Mouse (Mus musculus) forebrain, embryonic 11.5 days (tissue): Measurements from ENCODE around the gene Slc5a9. TPM values are rescaled to one million over a fixed set of nuclear protein-coding genes. Genes with fewer than 3 reads are reported as not detected.
A peak's percentile ranks its signal among the peaks of the same experiment; 100 is the strongest.
"Not testable (repeated sequence)": the region's sequence is repeated elsewhere in the genome, so short reads cannot be mapped to it uniquely, and the experiment has no call there.

Experiments used
- ATAC-seq: fragments of 200-750 bp; cut with Nextera tagmentation; replicated peaks from 2 replicates; pipeline ENCODE4 v1.8.0; 2017; ENCODE audit warnings: moderate TSS enrichment; ENCODE audit not compliant: low FRiP score
- DNase-seq: peaks from one replicate; pipeline ENCODE4 v3.0.0-alpha.2; 2017; ENCODE audit warnings: low spot score
- H3K27ac ChIP-seq: fragments of 300-500 bp; sonication (generic); 2 replicates; pipeline ENCODE4 v1.5.1; 2014; ENCODE audit warnings: low read depth, low read length
- H3K27me3 ChIP-seq: fragments of 300-500 bp; sonication (generic); 2 replicates; pipeline ENCODE4 v1.6.1; 2014; ENCODE audit warnings: mild to moderate bottlenecking, low read length, mixed read lengths; ENCODE audit not compliant: control insufficient read depth, insufficient read depth
- H3K36me3 ChIP-seq: fragments of 300-500 bp; sonication (generic); 2 replicates; pipeline ENCODE4 v1.6.1; 2014; ENCODE audit warnings: mild to moderate bottlenecking, low read length, moderate library complexity, mixed read lengths; ENCODE audit not compliant: control insufficient read depth, insufficient read depth
- H3K4me1 ChIP-seq: fragments of 300-500 bp; sonication (generic); replicated peaks from 2 replicates; pipeline ENCODE4 v1.6.1; 2014; ENCODE audit warnings: low read length, mixed read lengths; ENCODE audit not compliant: control insufficient read depth, insufficient read depth
- H3K4me2 ChIP-seq: fragments of 300-500 bp; sonication (generic); 2 replicates; pipeline ENCODE4 v1.6.1; 2014; ENCODE audit warnings: low read depth, mild to moderate bottlenecking, low read length, moderate library complexity, mixed read lengths; ENCODE audit not compliant: severe bottlenecking
- H3K4me3 ChIP-seq: fragments of 300-500 bp; sonication (generic); 2 replicates; pipeline ENCODE4 v1.5.1; 2014; ENCODE audit warnings: low read depth, low read length
- H3K9ac ChIP-seq: fragments of 300-500 bp; sonication (generic); 2 replicates; pipeline ENCODE4 v1.6.1; 2014; ENCODE audit warnings: low read length
- H3K9me3 ChIP-seq: fragments of 300-500 bp; sonication (generic); 2 replicates; pipeline ENCODE4 v1.6.1; 2016; ENCODE audit warnings: low read length, mixed read lengths; ENCODE audit not compliant: control insufficient read depth
- WGBS: fragments of 180-500 bp; shearing (Covaris S2); extraction: QIAGEN DNeasy Blood & Tissue Kit; methylation state at CpG from one replicate; pipeline ENCODE4 v1.1.7; 2014; 5-methylcytosine and 5-hydroxymethylcytosine counted together
- polyA plus RNA-seq: library from polyadenylated mRNA; unstranded; fragments of >200 nt; fragmentation: Nextera tagmentation; extraction: Ambion mirVana; gene quantifications from 2 replicates; pipeline ENCODE4 v1.2.1, GENCODE M21; 2014

The Slc5a9 gene
- not detected in 2 replicates for polyA plus RNA-seq

DNA sequence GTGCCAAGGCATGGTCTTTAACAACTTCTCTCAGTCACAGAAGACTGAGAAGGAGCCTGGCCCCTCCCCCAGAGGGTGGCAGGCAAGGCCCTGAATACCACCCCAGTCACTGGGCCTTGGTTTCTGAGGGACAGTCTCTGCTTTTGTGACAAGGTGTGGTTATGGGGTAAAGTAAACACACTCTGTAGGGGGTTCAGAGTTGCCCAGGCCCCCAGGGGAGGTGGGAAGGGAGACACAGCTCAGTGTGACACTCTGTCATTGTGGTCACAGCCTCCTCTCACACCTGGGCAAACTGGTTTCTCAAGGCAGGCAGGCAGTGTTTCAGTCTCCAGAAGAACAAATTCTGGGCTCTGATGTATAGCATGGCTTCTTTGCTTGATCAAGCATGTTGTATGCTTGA, at the start of gene Slc5a9:
Gene Slc5a9, minus strand, starts transcription at position 144 of the 400 bp plus-strand sequence.
- Histone ChIP-seq H3K4me3 (no peak within 1 kb of the TSS), H3K4me2 (no peak within 1 kb of the TSS), H3K36me3 (no peaks in the 10 kb centered on the region), H3K4me1 (no peaks in the 10 kb centered on the region), H3K27me3 (no peaks in the 10 kb centered on the region), H3K27ac (no peak within 1 kb of the TSS), H3K9me3 (no peaks in the 10 kb centered on the region), H3K9ac (no peak within 1 kb of the TSS)
- ATAC-seq = no peak
- DNase-seq = no peak

DNA sequence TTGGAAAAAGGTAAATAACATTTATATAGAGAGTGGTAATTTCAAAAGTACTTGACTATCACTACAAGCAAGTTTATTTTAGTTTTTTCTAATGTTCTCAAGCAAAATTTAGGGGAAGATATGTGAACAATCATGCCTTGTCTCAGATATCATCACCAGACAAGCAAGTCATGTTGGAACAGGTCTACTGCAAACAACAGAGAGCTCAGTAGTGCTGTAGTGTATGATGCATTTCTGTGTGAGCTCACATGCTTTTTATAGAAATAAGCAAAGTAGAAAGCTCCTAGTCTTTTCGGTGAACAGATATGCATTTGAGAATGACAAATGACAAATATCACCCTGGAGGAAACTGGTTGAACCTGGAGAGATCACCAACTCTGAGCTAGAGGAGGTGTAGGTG, 16.4 kb upstream of the Slc5a9 start, which contains the start of gene Skint8:
Gene Skint8, plus strand, starts transcription at position 301 of the 400 bp plus-strand sequence.
- H3K36me3 ChIP-seq = no peaks in the 10 kb centered on the region
- no peaks in the 10 kb centered on the region for H3K4me1 ChIP-seq
- no peaks in the 10 kb centered on the region for H3K9me3 ChIP-seq
- H3K27me3 ChIP-seq = no peaks in the 10 kb centered on the region
- no peak for ATAC-seq
- no peak within 1 kb of the TSS for H3K9ac ChIP-seq
- no peak within 1 kb of the TSS for H3K4me2 ChIP-seq
- no peak within 1 kb of the TSS for H3K27ac ChIP-seq
- H3K4me3 ChIP-seq = no peak within 1 kb of the TSS
- DNase-seq = no peak
- 97% methylated on average over 1 of the region's 1 CpGs for WGBS

DNA sequence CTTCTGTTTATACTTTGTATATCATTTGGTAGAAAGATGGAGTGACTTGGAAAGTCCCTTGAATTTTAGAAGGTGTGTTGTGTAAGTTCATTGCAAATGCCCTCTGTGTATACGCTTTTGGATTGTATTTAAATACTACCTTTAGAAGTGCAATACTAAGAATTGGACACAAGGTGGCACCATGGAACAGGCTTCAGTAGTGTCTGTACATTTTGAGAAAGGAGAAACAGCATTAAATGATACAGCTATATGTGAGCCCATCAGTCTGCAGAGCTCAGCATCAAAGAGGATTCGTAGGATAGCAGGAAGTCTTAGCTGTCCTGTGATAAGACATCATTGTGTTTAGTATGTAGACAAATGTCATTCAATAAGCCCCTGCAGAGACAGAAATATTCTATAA, 5.2 kb upstream of the Slc5a9 start:
- no peak overlapping the region for H3K9ac ChIP-seq
- H3K27ac ChIP-seq = no peak overlapping the region
- H3K4me1 ChIP-seq = no peaks in the 10 kb centered on the region
- no peaks in the 10 kb centered on the region for H3K27me3 ChIP-seq
- no peaks in the 10 kb centered on the region for H3K36me3 ChIP-seq
- 40% methylated on average over 2 of the region's 2 CpGs for WGBS
- peak; percentile 55 for ATAC-seq
- no peaks in the 10 kb centered on the region for H3K9me3 ChIP-seq
- H3K4me3 ChIP-seq = no peak overlapping the region
- DNase-seq = no peak
- no peak overlapping the region for H3K4me2 ChIP-seq

DNA sequence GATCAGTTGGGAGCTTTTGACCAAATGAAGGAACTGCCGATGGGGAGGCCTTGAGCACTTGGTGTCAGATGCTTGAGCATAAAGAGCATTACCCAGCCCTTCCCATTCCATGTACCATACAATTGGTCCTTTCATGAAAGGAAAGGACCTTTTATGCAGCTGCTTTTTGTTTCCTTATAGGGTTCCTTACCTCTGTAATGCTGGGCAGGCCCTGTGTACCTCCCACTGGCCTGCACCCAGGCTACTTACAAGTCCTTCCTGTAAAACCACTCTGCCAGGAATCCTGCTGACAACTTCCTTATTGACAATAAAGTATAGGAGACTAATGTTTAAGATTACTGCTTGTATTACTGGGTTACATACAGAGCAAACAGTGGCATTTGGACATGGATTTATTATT, 1.2 kb downstream of the Slc5a9 start:
- no peak overlapping the region for H3K4me2 ChIP-seq
- no peak overlapping the region for H3K27ac ChIP-seq
- no peaks in the 10 kb centered on the region for H3K27me3 ChIP-seq
- ATAC-seq (no peak), DNase-seq (no peak)
- 91% methylated on average over 1 of the region's 1 CpGs for WGBS
- H3K9me3 ChIP-seq = no peaks in the 10 kb centered on the region
- H3K4me1 ChIP-seq = no peaks in the 10 kb centered on the region
- H3K36me3 ChIP-seq = no peaks in the 10 kb centered on the region
- no peak overlapping the region for H3K4me3 ChIP-seq
- no peak overlapping the region for H3K9ac ChIP-seq

DNA sequence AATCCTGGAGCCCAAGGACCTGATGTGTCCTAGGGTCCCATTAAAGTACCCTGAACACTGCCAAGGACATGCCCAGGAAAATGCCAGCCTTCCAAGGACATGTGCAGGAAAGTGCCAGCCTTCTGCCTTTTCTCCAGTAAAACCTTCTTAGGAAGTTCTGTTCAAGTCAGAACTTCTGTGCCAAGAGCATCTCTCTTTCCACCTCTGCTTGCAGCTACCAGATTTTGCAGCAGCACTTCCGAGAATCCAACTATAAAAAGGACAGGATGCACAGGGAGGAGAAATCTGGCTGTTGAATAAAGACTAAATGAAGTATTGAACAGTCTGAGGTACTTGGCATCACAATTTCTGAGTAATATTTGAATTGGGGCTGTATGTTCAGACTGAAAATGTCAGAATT, 2.2 kb downstream of the Slc5a9 start:
- not testable (repeated sequence) for H3K9ac ChIP-seq, H3K27ac ChIP-seq, H3K4me1 ChIP-seq, H3K27me3 ChIP-seq, ATAC-seq, H3K4me3 ChIP-seq, H3K36me3 ChIP-seq, H3K9me3 ChIP-seq, H3K4me2 ChIP-seq, DNase-seq
- WGBS = 70% methylated on average over 1 of the region's 1 CpGs

DNA sequence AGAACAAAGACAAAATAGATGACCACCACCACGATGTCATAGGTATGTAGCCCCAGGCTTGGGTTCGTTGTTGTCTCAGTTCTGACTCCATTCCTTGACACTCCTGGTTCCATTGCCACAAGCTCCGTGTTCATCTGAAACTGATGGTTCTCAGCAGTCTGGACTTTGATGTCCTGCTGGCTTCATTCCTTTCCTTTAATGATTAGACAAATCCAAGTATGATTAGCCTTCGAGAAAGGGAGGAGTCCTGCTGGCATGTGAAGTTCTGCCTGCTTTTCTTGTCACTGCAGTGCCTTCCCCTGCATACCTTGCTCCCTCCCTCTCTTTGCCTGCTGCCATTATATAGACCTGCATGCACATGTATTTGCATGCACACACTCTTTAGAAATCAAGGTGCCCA, 4.2 kb downstream of the Slc5a9 start:
- H3K4me2 ChIP-seq = no peak overlapping the region
- WGBS = 67% methylated on average over 4 of the region's 4 CpGs
- DNase-seq = no peak
- H3K4me1 ChIP-seq = no peaks in the 10 kb centered on the region
- H3K27me3 ChIP-seq = no peaks in the 10 kb centered on the region
- no peaks in the 10 kb centered on the region for H3K36me3 ChIP-seq
- no peak for ATAC-seq
- no peaks in the 10 kb centered on the region for H3K9me3 ChIP-seq
- no peak overlapping the region for H3K4me3 ChIP-seq
- H3K9ac ChIP-seq = no peak overlapping the region
- H3K27ac ChIP-seq = no peak overlapping the region

DNA sequence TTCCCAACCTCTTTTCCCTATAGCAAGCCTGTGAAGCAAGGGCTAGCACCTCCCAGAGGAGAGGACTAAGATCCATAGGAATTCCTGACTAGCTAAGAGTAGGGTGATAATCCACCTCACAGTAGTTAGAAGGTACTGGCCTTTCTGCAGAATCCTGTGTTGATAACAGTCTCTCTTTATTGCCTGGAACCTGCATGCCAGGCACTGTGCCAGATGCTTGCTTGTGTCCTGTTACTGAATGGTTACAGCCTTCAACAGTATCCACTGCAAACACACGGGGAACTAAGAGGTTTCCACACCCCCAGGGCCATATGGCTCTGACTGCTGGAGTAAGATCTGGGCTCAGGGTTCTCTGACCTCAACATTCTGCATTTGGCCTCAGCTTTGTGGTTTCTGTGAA, 5.0 kb downstream of the Slc5a9 start:
- no peaks in the 10 kb centered on the region for H3K27me3 ChIP-seq
- ATAC-seq = no peak
- no peak overlapping the region for H3K9ac ChIP-seq
- no peak overlapping the region for H3K4me2 ChIP-seq
- no peaks in the 10 kb centered on the region for H3K4me1 ChIP-seq
- no peaks in the 10 kb centered on the region for H3K9me3 ChIP-seq
- no peak for DNase-seq
- no peak overlapping the region for H3K4me3 ChIP-seq
- 73% methylated on average over 1 of the region's 1 CpGs for WGBS
- no peak overlapping the region for H3K27ac ChIP-seq
- H3K36me3 ChIP-seq = no peaks in the 10 kb centered on the region

DNA sequence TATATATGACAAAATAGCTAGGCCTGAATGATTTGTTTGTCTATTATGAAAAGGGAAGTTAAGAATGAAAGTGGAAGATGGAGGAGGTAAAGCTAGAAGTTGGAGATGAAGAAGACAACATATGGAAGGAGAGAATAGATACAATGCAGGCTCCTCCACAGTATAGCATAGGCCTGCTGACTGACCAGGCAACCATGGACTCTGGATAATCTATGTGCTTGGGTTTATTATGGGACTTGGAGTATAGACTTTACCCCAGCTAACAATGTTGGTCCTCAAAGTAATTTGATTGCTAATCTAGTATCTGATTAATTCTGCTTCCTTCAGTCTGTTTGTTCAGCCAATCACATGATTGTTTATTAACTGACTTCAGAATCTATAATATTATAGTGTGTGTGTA, 10.6 kb downstream of the Slc5a9 start:
- no peak for DNase-seq
- no peaks in the 10 kb centered on the region for H3K36me3 ChIP-seq
- no peak overlapping the region for H3K4me3 ChIP-seq
- no peak for ATAC-seq
- H3K4me2 ChIP-seq = no peak overlapping the region
- no peaks in the 10 kb centered on the region for H3K27me3 ChIP-seq
- no peak overlapping the region for H3K9ac ChIP-seq
- no peaks in the 10 kb centered on the region for H3K9me3 ChIP-seq
- H3K4me1 ChIP-seq = no peaks in the 10 kb centered on the region
- H3K27ac ChIP-seq = no peak overlapping the region

DNA sequence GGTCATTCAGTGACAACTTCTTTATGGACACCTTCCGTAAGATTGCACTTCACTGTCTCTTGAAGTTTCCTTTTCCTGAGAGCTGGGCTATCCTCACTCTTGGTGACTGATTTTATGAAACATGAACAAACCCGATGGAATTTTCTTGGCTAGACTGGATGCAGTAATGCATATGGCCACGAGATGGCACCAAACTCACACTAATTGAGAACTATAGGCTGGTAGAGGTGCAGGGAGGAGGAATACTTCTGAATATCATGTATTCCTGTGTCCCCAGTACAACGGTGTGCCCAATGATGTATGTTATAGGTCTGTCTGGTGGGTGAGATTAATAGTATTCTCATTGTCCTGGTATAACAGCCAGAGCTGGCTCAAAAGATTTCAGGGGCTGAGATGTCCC, 16.1 kb downstream of the Slc5a9 start:
- WGBS = 27% methylated on average over 4 of the region's 4 CpGs
- Histone ChIP-seq H3K4me2 (no peak overlapping the region), H3K4me1 (no peaks in the 10 kb centered on the region), H3K9ac (no peak overlapping the region), H3K27me3 (no peaks in the 10 kb centered on the region), H3K27ac (no peak overlapping the region), H3K36me3 (no peaks in the 10 kb centered on the region), H3K4me3 (no peak overlapping the region), H3K9me3 (no peaks in the 10 kb centered on the region)
- DNase-seq = peak; percentile 75
- peak; percentile 80 for ATAC-seq
